Mouse (Mus musculus): Measurements from ENCODE around the gene Rab6b. TPM values are rescaled to one million over a fixed set of nuclear protein-coding genes. Genes with fewer than 3 reads are reported as not detected.

Gene Rab6b
- polyA plus RNA-seq, 1 experiment from 2014 or later = 7.3 TPM

- no peak overlapping the region for H3K4me2 ChIP-seq (ENCODE audit: low read length)
- no peak overlapping the region for H3K4me3 ChIP-seq (replicated peaks; ENCODE audit: low read depth, low read length)
- DNase-seq (ENCODE audit: low spot score) (no peak), ATAC-seq (replicated peaks; ENCODE audit: low FRiP score, low read depth) (no peak)
- H3K36me3 ChIP-seq (ENCODE audit: insufficient read depth, low read length) = no peaks in the 10 kb centered on the region
- H3K9ac ChIP-seq (ENCODE audit: low read depth, low read length) = no peak overlapping the region
- no peaks in the 10 kb centered on the region for H3K9me3 ChIP-seq (replicated peaks; ENCODE audit: low read length)
- H3K27ac ChIP-seq = no peak overlapping the region
- no peak for TF ChIP-seq CTCF (IDR thresholded peaks at IDR 0.05; ENCODE audit: low read depth)
- H3K4me1 ChIP-seq (replicated peaks; ENCODE audit: insufficient read depth, low read length) = no peaks in the 10 kb centered on the region
- H3K27me3 ChIP-seq (ENCODE audit: insufficient read depth, low read length) = no peaks in the 10 kb centered on the region
- WGBS = 76% methylated on average over 15 of the region's 15 CpGs
Measured at GRCm38 (mm10) chr9:103163806-103164205, 52.2 kb downstream of the Rab6b start.

GRCm38 (mm10) chr9:103168046-103168445 is 56.5 kb downstream of the Rab6b start:
- Histone ChIP-seq H3K27ac (no peak overlapping the region), H3K4me3 (replicated peaks; ENCODE audit: low read depth, low read length) (no peak overlapping the region), H3K27me3 (ENCODE audit: insufficient read depth, low read length) (no peaks in the 10 kb centered on the region), H3K4me1 (replicated peaks; ENCODE audit: insufficient read depth, low read length) (no peaks in the 10 kb centered on the region), H3K9ac (ENCODE audit: low read depth, low read length) (no peak overlapping the region), H3K9me3 (replicated peaks; ENCODE audit: low read length) (no peaks in the 10 kb centered on the region), H3K36me3 (ENCODE audit: insufficient read depth, low read length) (no peaks in the 10 kb centered on the region), H3K4me2 (ENCODE audit: low read length) (no peak overlapping the region)
- DNase-seq (ENCODE audit: low spot score) = no peak
- WGBS = 78% methylated on average over 6 of the region's 6 CpGs
- no peak for ATAC-seq (replicated peaks; ENCODE audit: low FRiP score, low read depth)
- TF ChIP-seq CTCF (IDR thresholded peaks at IDR 0.05; ENCODE audit: low read depth) = no peak

DNA sequence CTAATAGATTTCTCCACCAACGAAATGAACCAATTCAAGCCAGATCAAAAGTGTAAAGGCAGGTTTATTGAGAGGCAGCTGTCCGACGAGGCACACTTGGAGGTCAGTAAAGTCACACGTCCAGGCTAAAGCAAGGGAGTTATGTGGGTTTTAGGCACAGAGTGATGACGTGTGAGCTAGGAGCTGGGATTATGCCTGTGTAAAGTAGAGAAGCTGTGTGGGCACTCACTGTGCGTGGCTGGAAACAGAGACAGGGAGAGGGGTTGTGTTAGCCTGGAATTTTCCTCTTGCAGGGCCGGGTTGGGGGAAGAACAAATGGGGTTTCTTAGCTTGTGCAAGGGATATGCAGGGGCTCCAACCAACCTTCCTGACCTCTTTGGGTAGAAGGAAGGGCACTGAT is 57.2 kb downstream of the Rab6b start:
- Histone ChIP-seq H3K27ac (no peak overlapping the region), H3K9me3 (replicated peaks; ENCODE audit: low read length) (no peaks in the 10 kb centered on the region), H3K9ac (ENCODE audit: low read depth, low read length) (no peak overlapping the region), H3K36me3 (ENCODE audit: insufficient read depth, low read length) (no peaks in the 10 kb centered on the region), H3K4me1 (replicated peaks; ENCODE audit: insufficient read depth, low read length) (no peaks in the 10 kb centered on the region), H3K4me2 (ENCODE audit: low read length) (no peak overlapping the region), H3K27me3 (ENCODE audit: insufficient read depth, low read length) (no peaks in the 10 kb centered on the region), H3K4me3 (replicated peaks; ENCODE audit: low read depth, low read length) (no peak overlapping the region)
- ATAC-seq (replicated peaks; ENCODE audit: low FRiP score, low read depth) (no peak), DNase-seq (ENCODE audit: low spot score) (no peak)
- WGBS = 56% methylated on average over 7 of the region's 7 CpGs
- no peak for TF ChIP-seq CTCF (IDR thresholded peaks at IDR 0.05; ENCODE audit: low read depth)

- peak; percentile 77 for TF ChIP-seq CTCF (IDR thresholded peaks at IDR 0.05; ENCODE audit: low read depth)
- Histone ChIP-seq H3K36me3 (ENCODE audit: insufficient read depth, low read length) (no peaks in the 10 kb centered on the region), H3K4me2 (ENCODE audit: low read length) (no peak overlapping the region), H3K9me3 (replicated peaks; ENCODE audit: low read length) (no peaks in the 10 kb centered on the region), H3K4me1 (replicated peaks; ENCODE audit: insufficient read depth, low read length) (no peaks in the 10 kb centered on the region), H3K27ac (no peak overlapping the region), H3K4me3 (replicated peaks; ENCODE audit: low read depth, low read length) (no peak overlapping the region), H3K9ac (ENCODE audit: low read depth, low read length) (no peak overlapping the region), H3K27me3 (ENCODE audit: insufficient read depth, low read length) (no peaks in the 10 kb centered on the region)
- ATAC-seq (replicated peaks; ENCODE audit: low FRiP score, low read depth) (peak; percentile 59; the same call in 1 of the 2 replicates), DNase-seq (ENCODE audit: low spot score) (peak; percentile 64)
- WGBS = 53% methylated on average over 6 of the region's 6 CpGs
Measured at GRCm38 (mm10) chr9:103174771-103175519, 63.4 kb downstream of the Rab6b start.

- Histone ChIP-seq H3K9me3 (replicated peaks; ENCODE audit: low read length) (no peaks in the 10 kb centered on the region), H3K27ac (no peak overlapping the region), H3K4me1 (replicated peaks; ENCODE audit: insufficient read depth, low read length) (peaks cover 5% of the 10 kb centered on the region; the same call in 1 of the 2 replicates), H3K9ac (ENCODE audit: low read depth, low read length) (no peak overlapping the region), H3K27me3 (ENCODE audit: insufficient read depth, low read length) (no peaks in the 10 kb centered on the region), H3K4me2 (ENCODE audit: low read length) (no peak overlapping the region), H3K36me3 (ENCODE audit: insufficient read depth, low read length) (no peaks in the 10 kb centered on the region), H3K4me3 (replicated peaks; ENCODE audit: low read depth, low read length) (no peak overlapping the region)
- DNase-seq (ENCODE audit: low spot score) (no peak), ATAC-seq (replicated peaks; ENCODE audit: low FRiP score, low read depth) (no peak)
- TF ChIP-seq CTCF (IDR thresholded peaks at IDR 0.05; ENCODE audit: low read depth) = peak; percentile 19; the same call in 1 of the 2 replicates
- WGBS = 98% methylated on average over 7 of the region's 7 CpGs
Measured at GRCm38 (mm10) chr9:103175692-103176091, 64.1 kb downstream of the Rab6b start.

GRCm38 (mm10) chr9:103180303-103180702 is 68.7 kb downstream of the Rab6b start:
- 60% methylated on average over 3 of the region's 3 CpGs for WGBS
- ATAC-seq (replicated peaks; ENCODE audit: low FRiP score, low read depth) (no peak), DNase-seq (ENCODE audit: low spot score) (peak; percentile 21)
- Histone ChIP-seq H3K9me3 (replicated peaks; ENCODE audit: low read length) (no peaks in the 10 kb centered on the region), H3K36me3 (ENCODE audit: insufficient read depth, low read length) (no peaks in the 10 kb centered on the region), H3K27me3 (ENCODE audit: insufficient read depth, low read length) (no peaks in the 10 kb centered on the region), H3K27ac (no peak overlapping the region), H3K4me3 (replicated peaks; ENCODE audit: low read depth, low read length) (peak overlapping the region; percentile 29; the same call in 1 of the 2 replicates), H3K4me1 (replicated peaks; ENCODE audit: insufficient read depth, low read length) (peaks cover 5% of the 10 kb centered on the region; the same call in 1 of the 2 replicates), H3K9ac (ENCODE audit: low read depth, low read length) (peak overlapping the region; percentile 46; the same call in 1 of the 2 replicates), H3K4me2 (ENCODE audit: low read length) (peak overlapping the region; percentile 60)
- no peak for TF ChIP-seq CTCF (IDR thresholded peaks at IDR 0.05; ENCODE audit: low read depth)

Measured in kidney, postnatal 0 days (tissue).